Mouse (Mus musculus): ENCODE data around the gene Olfr430. TPM values are rescaled to one million over a fixed set of nuclear protein-coding genes. Genes with fewer than 3 reads are reported as not detected.
"Not testable (repeated sequence)": the region's sequence is repeated elsewhere in the genome, so short reads cannot be mapped to it uniquely, and the experiment has no call there.

Olfr430 gene
- polyA plus RNA-seq (2015; fragmentation: Nextera tagmentation; extraction: Ambion mirVana): 0.08 and 0.14 TPM in 2 replicates

- Histone ChIP-seq H3K4me3 (no peak within 1 kb of the TSS), H3K9ac (no peak within 1 kb of the TSS), H3K27me3 (no peaks in the 10 kb centered on the region), H3K4me2 (no peak within 1 kb of the TSS), H3K9me3 (no peaks in the 10 kb centered on the region), H3K27ac (no peak within 1 kb of the TSS), H3K36me3 (no peaks in the 10 kb centered on the region), H3K4me1 (no peaks in the 10 kb centered on the region)
- WGBS: 81% methylated on average over 3 of the region's 3 CpGs
- ATAC-seq (ENCODE audit: insufficient number of reproducible peaks, insufficient read depth, low FRiP score, low TSS enrichment, low read depth): no peak
Measured at GRCm38 (mm10) chr1:174066305-174066704, at the start of gene Olfr430. Olfr430 (plus strand) TSS chr1:174066605.

GRCm38 (mm10) chr1:174031698-174032097, 34.7 kb upstream of the Olfr430 start, which contains the start of gene Ifi205:
Ifi205 (minus strand) TSS chr1:174031810.
- H3K9me3 ChIP-seq: no peaks in the 10 kb centered on the region
- no peaks in the 10 kb centered on the region for H3K4me1 ChIP-seq
- H3K27ac ChIP-seq: no peak within 1 kb of the TSS
- no peak within 1 kb of the TSS for H3K4me2 ChIP-seq
- no peak within 1 kb of the TSS for H3K9ac ChIP-seq
- no peaks in the 10 kb centered on the region for H3K36me3 ChIP-seq
- 32% methylated on average over 1 of the region's 1 CpGs for WGBS
- ATAC-seq (ENCODE audit: insufficient number of reproducible peaks, insufficient read depth, low FRiP score, low TSS enrichment, low read depth): no peak
- no peak within 1 kb of the TSS for H3K4me3 ChIP-seq
- no peaks in the 10 kb centered on the region for H3K27me3 ChIP-seq

DNA sequence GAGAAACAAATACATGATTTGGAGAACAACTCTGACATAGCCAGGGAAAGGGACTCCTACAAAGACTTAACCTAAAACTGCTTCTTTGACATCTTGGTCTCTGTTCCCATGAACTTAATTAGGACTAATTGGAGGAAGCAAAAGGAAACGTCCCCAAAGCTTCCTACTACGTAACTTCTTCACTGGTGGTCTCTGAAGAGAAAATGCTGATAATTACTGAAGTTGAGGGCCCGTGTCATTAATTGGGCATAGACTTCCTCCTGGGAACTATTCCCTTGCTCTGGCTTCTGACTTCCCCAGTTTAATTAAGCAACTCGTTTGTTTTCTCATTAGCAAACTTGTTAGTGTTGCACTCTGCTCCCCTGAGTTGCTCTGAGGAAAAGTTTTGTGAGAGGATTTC, 30.6 kb upstream of the Olfr430 start:
- 48% methylated on average over 4 of the region's 4 CpGs for WGBS
- Histone ChIP-seq H3K27me3 (no peaks in the 10 kb centered on the region), H3K36me3 (no peaks in the 10 kb centered on the region), H3K9ac (no peak overlapping the region), H3K4me3 (no peak overlapping the region), H3K4me2 (no peak overlapping the region), H3K27ac (no peak overlapping the region), H3K9me3 (no peaks in the 10 kb centered on the region), H3K4me1 (no peaks in the 10 kb centered on the region)
- no peak for ATAC-seq (ENCODE audit: insufficient number of reproducible peaks, insufficient read depth, low FRiP score, low TSS enrichment, low read depth)

DNA sequence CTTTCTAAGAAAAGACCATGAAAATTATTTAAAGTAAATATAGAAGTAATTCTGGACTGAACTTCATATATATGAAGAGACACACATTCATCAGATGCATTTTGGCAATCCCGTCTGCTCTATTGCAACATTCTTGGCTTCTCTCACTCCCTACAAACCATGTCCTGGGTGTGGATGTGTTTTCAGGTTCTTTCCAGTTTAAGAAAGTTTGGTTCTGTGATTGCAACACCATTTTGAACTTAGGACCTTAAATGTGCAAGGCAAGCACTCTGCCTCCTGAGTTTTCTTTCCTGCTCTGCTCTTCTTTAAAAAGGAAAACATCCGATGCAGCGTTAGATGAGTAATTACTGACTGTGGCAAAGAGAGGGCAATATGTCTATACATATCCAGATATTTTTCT, 27.9 kb upstream of the Olfr430 start:
- no peaks in the 10 kb centered on the region for H3K27me3 ChIP-seq
- H3K9ac ChIP-seq: no peak overlapping the region
- no peaks in the 10 kb centered on the region for H3K36me3 ChIP-seq
- 91% methylated on average over 3 of the region's 3 CpGs for WGBS
- H3K4me2 ChIP-seq: no peak overlapping the region
- H3K9me3 ChIP-seq: no peaks in the 10 kb centered on the region
- no peak overlapping the region for H3K27ac ChIP-seq
- no peak overlapping the region for H3K4me3 ChIP-seq
- no peak for ATAC-seq (ENCODE audit: insufficient number of reproducible peaks, insufficient read depth, low FRiP score, low TSS enrichment, low read depth)
- no peaks in the 10 kb centered on the region for H3K4me1 ChIP-seq

DNA sequence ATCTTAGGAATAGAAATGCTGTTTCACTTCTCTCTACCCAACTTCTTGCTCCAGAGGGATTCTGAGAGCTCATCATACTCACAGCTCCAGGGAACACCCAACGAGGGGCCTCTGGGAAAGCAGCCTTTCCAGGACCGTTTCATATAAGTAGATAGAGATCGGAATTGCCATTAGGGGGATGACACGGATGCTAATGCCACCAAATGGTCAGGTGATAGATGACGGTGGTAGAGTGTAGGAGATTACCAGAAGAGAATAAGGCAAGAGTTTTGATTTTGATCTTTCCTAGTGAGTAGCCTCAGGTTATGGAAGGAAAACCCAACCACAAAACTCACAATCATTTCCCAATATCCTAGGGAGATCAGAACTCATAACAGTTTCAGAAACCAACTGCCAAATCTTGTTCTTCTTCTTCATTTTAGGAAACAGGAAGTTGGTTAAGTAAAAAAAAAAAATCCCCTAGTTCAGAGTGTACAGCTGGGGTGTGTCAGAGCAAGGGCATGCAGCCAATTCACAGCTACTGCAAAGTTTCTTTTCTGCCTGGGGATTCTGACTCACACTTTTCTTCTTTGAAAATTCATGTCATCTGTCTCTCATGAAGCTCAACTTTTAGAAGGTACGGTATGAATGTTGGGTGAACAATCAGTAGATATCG, 25.8 kb upstream of the Olfr430 start, which contains the start of gene Olfr433:
TSS of gene Olfr433 (plus strand) at position 183 of the 655 bp plus-strand sequence.
- Histone ChIP-seq H3K27ac (no peak within 1 kb of the TSS), H3K9me3 (no peaks in the 10 kb centered on the region), H3K36me3 (no peaks in the 10 kb centered on the region), H3K4me3 (no peak within 1 kb of the TSS), H3K4me1 (no peaks in the 10 kb centered on the region), H3K4me2 (no peak within 1 kb of the TSS), H3K9ac (no peak within 1 kb of the TSS), H3K27me3 (no peaks in the 10 kb centered on the region)
- ATAC-seq (ENCODE audit: insufficient number of reproducible peaks, insufficient read depth, low FRiP score, low TSS enrichment, low read depth): no peak
- 83% methylated on average over 7 of the region's 7 CpGs for WGBS

- not testable (repeated sequence) for H3K27ac ChIP-seq, H3K4me3 ChIP-seq, H3K27me3 ChIP-seq, H3K36me3 ChIP-seq, H3K4me2 ChIP-seq, H3K4me1 ChIP-seq, H3K9me3 ChIP-seq, H3K9ac ChIP-seq
- 0 out of 2 replicates have a peak, but pooled peaks have one; percentile 48 for ATAC-seq (ENCODE audit: insufficient number of reproducible peaks, insufficient read depth, low FRiP score, low TSS enrichment, low read depth)
- 86% methylated on average over 12 of the region's 12 CpGs for WGBS
Measured at GRCm38 (mm10) chr1:174042091-174042884, 24.1 kb upstream of the Olfr430 start.

DNA sequence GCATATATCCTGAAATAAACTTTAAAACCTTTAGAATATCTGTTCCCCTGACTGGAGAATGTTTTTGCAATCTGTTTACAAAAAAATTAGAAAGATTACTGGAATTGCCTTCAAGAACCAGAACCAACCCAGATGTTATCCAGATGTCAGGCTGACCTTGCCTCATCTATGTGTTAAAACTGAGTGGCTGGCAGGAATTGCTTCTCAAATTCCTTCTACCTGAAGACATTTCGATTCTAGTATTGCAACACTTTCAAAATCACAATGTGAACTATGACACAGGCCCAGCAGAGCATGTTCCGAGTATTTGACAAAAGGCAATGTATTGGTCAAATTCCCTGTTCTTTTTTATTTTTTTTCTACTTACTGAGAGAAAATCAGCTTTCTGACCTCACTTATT, 22.0 kb upstream of the Olfr430 start:
- WGBS: 56% methylated on average over 2 of the region's 2 CpGs
- no peak overlapping the region for H3K27ac ChIP-seq
- no peaks in the 10 kb centered on the region for H3K27me3 ChIP-seq

GRCm38 (mm10) chr1:174048227-174048626, 18.2 kb upstream of the Olfr430 start:
- not testable (repeated sequence) for H3K27ac ChIP-seq; H3K27me3 ChIP-seq; H3K36me3 ChIP-seq; ATAC-seq (ENCODE audit: insufficient number of reproducible peaks, insufficient read depth, low FRiP score, low TSS enrichment, low read depth); H3K9ac ChIP-seq; H3K4me2 ChIP-seq; H3K4me3 ChIP-seq; H3K4me1 ChIP-seq; H3K9me3 ChIP-seq
- 82% methylated on average over 6 of the region's 6 CpGs for WGBS

More for the DNA sequence above, 22.0 kb upstream of the Olfr430 start:
- Histone ChIP-seq H3K36me3 (no peaks in the 10 kb centered on the region), H3K9me3 (no peaks in the 10 kb centered on the region), H3K9ac (no peak overlapping the region), H3K4me1 (no peaks in the 10 kb centered on the region), H3K4me3 (no peak overlapping the region), H3K4me2 (no peak overlapping the region)
- no peak for ATAC-seq (ENCODE audit: insufficient number of reproducible peaks, insufficient read depth, low FRiP score, low TSS enrichment, low read depth)

DNA sequence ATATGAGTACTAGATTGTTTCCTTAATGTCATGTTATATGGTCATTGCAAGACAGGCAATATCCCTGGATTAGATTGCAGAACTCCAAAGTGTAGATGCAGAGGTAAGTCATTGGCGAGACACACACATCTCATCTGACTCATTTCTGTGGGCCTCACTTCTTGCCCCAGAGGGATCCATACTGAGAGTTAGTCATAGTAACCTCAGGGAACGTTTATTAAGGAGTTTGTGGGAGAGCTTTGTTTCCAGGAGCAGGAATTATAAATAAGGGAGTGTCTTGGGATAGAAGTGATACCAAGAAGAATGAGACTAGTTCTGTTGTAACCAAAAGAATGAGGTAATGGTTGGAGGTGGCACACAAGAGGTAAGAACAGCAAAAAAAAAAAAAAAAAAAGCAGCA, 17.5 kb upstream of the Olfr430 start, which contains the start of gene Olfr432:
TSS of gene Olfr432 (plus strand) at position 313 of the 400 bp plus-strand sequence.
- ATAC-seq (ENCODE audit: insufficient number of reproducible peaks, insufficient read depth, low FRiP score, low TSS enrichment, low read depth): no peak
- no peak within 1 kb of the TSS for H3K27ac ChIP-seq
- WGBS: 62% methylated on average over 2 of the region's 2 CpGs

DNA sequence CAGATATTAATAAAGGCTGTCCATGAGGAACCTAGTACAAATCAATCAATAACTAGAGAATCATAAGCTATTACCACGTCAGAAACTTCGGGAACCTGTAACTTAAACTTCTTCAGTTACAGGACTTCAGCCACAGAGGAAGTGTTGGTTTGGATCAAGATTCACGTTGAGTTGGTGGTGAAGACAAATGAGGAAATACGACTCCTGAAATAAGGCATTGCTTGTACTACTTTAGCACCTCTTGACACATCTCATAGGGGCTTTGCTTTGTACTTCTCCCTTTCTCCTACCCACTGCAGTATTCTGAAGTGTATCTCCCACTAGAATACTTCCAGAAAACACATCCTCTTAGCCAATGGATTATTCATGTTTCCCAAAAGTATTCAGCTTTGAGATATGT, 17.0 kb upstream of the Olfr430 start:
- WGBS: 73% methylated on average over 4 of the region's 4 CpGs

More for the DNA sequence above, 17.5 kb upstream of the Olfr430 start, which contains the start of gene Olfr432:
- H3K4me1 ChIP-seq: no peaks in the 10 kb centered on the region
- H3K36me3 ChIP-seq: no peaks in the 10 kb centered on the region
- no peak within 1 kb of the TSS for H3K4me2 ChIP-seq
- no peaks in the 10 kb centered on the region for H3K27me3 ChIP-seq
- H3K9me3 ChIP-seq: no peaks in the 10 kb centered on the region
- H3K9ac ChIP-seq: no peak within 1 kb of the TSS
- no peak within 1 kb of the TSS for H3K4me3 ChIP-seq

GRCm38 (mm10) chr1:174050532-174050931, 15.9 kb upstream of the Olfr430 start:
- Histone ChIP-seq H3K4me2 (no peak overlapping the region), H3K4me3 (no peak overlapping the region), H3K9me3 (no peaks in the 10 kb centered on the region), H3K4me1 (no peaks in the 10 kb centered on the region), H3K36me3 (no peaks in the 10 kb centered on the region), H3K27me3 (no peaks in the 10 kb centered on the region), H3K9ac (no peak overlapping the region), H3K27ac (no peak overlapping the region)
- WGBS: 79% methylated on average over 4 of the region's 4 CpGs
- 0 out of 2 replicates have a peak, but pooled peaks have one; percentile 20 for ATAC-seq (ENCODE audit: insufficient number of reproducible peaks, insufficient read depth, low FRiP score, low TSS enrichment, low read depth)

More for the DNA sequence above, 17.0 kb upstream of the Olfr430 start:
- H3K9me3 ChIP-seq; H3K27ac ChIP-seq; H3K4me3 ChIP-seq; H3K4me2 ChIP-seq; H3K36me3 ChIP-seq; H3K4me1 ChIP-seq; ATAC-seq (ENCODE audit: insufficient number of reproducible peaks, insufficient read depth, low FRiP score, low TSS enrichment, low read depth); H3K27me3 ChIP-seq; H3K9ac ChIP-seq: not testable (repeated sequence)

DNA sequence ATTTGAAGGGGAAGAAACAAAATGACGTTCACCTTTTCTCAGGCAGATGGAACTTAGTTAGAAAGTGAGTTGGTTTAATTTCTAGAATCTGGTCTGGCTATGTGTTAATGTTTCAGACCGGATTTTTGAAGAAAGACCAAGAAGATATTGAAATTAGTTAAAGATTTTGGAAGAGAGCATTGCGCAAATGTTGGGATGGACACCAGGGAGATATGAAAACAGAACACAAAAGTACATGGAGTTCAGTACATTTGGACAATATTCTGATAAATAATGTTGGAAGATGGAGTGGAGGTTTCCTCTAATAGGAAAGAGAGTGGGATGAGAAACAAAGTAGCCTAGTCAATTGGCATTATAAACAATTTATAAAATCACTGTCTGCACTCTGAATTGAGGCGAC, 14.9 kb upstream of the Olfr430 start:
- Histone ChIP-seq H3K27ac (no peak overlapping the region), H3K36me3 (no peaks in the 10 kb centered on the region), H3K4me3 (no peak overlapping the region), H3K4me1 (no peaks in the 10 kb centered on the region), H3K9me3 (no peaks in the 10 kb centered on the region), H3K4me2 (no peak overlapping the region), H3K9ac (no peak overlapping the region), H3K27me3 (no peaks in the 10 kb centered on the region)
- WGBS: 82% methylated on average over 4 of the region's 4 CpGs
- no peak for ATAC-seq (ENCODE audit: insufficient number of reproducible peaks, insufficient read depth, low FRiP score, low TSS enrichment, low read depth)

Data from embryonic facial prominence, embryonic 13.5 days (tissue).